Mouse (Mus musculus) cortical plate, adult 2 months (tissue): ENCODE results near the gene Slc43a2.

ENCODE experiments used
- CTCF ChIP-seq: fragments of 200-500 bp; IDR thresholded peaks from 2 replicates; pipeline ENCODE4 v1.5.1; 2011; ENCODE audit warnings: mild to moderate bottlenecking, control low read depth, low read length; ENCODE audit not compliant: insufficient read depth; ENCODE audit errors: extremely low read depth
- POLR2A ChIP-seq: fragments of 200-500 bp; IDR thresholded peaks from 2 replicates; pipeline ENCODE4 v1.6.1; 2011; ENCODE audit warnings: mild to moderate bottlenecking, low read length, control low read depth; ENCODE audit not compliant: insufficient read depth; ENCODE audit errors: extremely low read depth

DNA sequence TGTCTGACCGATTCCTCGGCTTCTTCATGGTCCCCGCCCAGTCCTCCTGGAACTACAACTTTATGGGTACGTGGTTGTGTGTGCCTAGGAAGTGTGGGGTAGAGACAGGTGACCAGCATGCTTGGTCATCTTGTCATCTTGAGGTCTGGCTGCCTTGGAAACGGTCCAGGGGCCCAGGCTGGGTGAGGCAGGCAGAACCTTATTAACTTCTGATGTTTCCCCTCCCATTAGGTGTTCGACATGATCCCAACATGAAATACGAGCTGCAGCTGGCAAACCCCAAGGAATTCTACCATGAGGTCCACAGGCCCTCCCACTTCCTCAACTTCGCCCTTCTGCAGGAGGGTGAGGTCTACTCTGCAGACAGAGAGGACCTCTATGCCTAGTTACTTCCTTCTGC lies 22.6 kb upstream of the Slc43a2 start:
- TF ChIP-seq CTCF: no peak
- no peak for TF ChIP-seq POLR2A
